Mouse (Mus musculus) kidney, adult 2 months (tissue): Measurements from ENCODE around the gene Fthl17c. TPM values are rescaled to one million over a fixed set of nuclear protein-coding genes. Genes with fewer than 3 reads are reported as not detected.

Experiments used
- DNase-seq: peaks from one replicate; pipeline ENCODE4 v3.0.0; 2021
- H3K27ac ChIP-seq: fragments of 200-500 bp; 2 replicates; pipeline ENCODE4 v1.5.1; 2012; ENCODE audit warnings: low read depth, low read length, control low read depth, inconsistent platforms; ENCODE audit not compliant: insufficient read depth
- H3K27me3 ChIP-seq: fragments of 200-500 bp; replicated peaks from 2 replicates; pipeline ENCODE4 v1.6.1; 2012; ENCODE audit warnings: mild to moderate bottlenecking, moderate library complexity, low read length, inconsistent platforms; ENCODE audit not compliant: control insufficient read depth, insufficient read depth
- H3K36me3 ChIP-seq: fragments of 200-500 bp; 2 replicates; pipeline ENCODE4 v1.6.1; 2012; ENCODE audit warnings: mild to moderate bottlenecking, moderate library complexity, low read length, inconsistent platforms; ENCODE audit not compliant: control insufficient read depth, insufficient read depth
- H3K4me1 ChIP-seq: fragments of 200-500 bp; 2 replicates; pipeline ENCODE4 v1.6.1; 2011; ENCODE audit warnings: low read length; ENCODE audit not compliant: control insufficient read depth, insufficient read depth
- H3K4me3 ChIP-seq: fragments of 200-500 bp; 2 replicates; pipeline ENCODE4 v1.5.1; 2011; ENCODE audit warnings: mild to moderate bottlenecking, low read depth, low read length, control low read depth; ENCODE audit not compliant: insufficient read depth
- CTCF ChIP-seq: fragments of 200-500 bp; conservative IDR thresholded peaks from 2 replicates; pipeline ENCODE4 v1.5.1; 2011; ENCODE audit warnings: low read depth, mild to moderate bottlenecking, control low read depth, low read length, moderate library complexity, mixed read lengths; ENCODE audit not compliant: insufficient read depth, insufficient read length
- POLR2A ChIP-seq: fragments of 200-500 bp; IDR thresholded peaks from one replicate; pipeline ENCODE4 v1.6.1; 2011; ENCODE audit warnings: low read depth, low read length, control low read depth
- WGBS: fragments of 180-500 bp; shearing (Covaris S2); methylation state at CpG from one replicate; pipeline ENCODE4 v1.1.7; 2018; 5-methylcytosine and 5-hydroxymethylcytosine counted together
- polyA plus RNA-seq: library from polyadenylated mRNA; depleted of rRNA; stranded (reverse); fragments of >200 nt; gene quantifications from 2 replicates; pipeline ENCODE4 v1.2.3, GENCODE M21; 2012; rRNA removed

The Fthl17c gene
- polyA plus RNA-seq, 1 experiment, result not detected

DNA sequence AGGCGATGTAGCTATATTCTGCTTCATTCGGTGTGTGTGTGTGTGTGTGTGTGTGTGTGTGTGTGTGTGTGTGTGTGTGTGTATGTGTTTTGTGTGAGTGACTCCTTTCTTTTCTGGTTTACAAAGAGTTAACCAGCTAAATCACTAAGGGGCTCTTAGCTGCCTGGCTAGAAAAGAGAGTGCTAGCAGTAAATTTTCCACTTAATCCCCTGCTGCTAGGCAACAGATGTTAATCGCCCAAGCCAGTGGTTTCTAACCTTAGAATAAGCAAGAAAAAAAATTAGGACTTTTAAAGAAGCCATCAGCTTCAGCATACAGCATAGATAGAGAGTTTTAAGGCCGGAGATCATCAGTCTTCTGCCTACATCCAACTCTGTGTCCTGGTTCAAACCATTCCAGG is 49.1 kb downstream of the Fthl17c start:
- H3K27ac ChIP-seq, result no peak overlapping the region
- WGBS, result 15% methylated on average over 4 of the region's 4 CpGs
- no peak for TF ChIP-seq POLR2A
- TF ChIP-seq CTCF, result no peak
- no peaks in the 10 kb centered on the region for H3K36me3 ChIP-seq
- no peak for DNase-seq
- H3K4me1 ChIP-seq, result no peaks in the 10 kb centered on the region
- no peak overlapping the region for H3K4me3 ChIP-seq
- no peaks in the 10 kb centered on the region for H3K27me3 ChIP-seq

Other genes with a start within 250 kb of the Fthl17c start
- not detected in 2 replicates for gene Ssx9, start 228.1 kb downstream of the Fthl17c start, polyA plus RNA-seq
- gene Ssxb5, start 172.9 kb downstream of the Fthl17c start, polyA plus RNA-seq, result not detected in 2 replicates
- gene Gm6592, start 132.6 kb downstream of the Fthl17c start, polyA plus RNA-seq, result not detected in 2 replicates
- gene Gm5751, start 102.3 kb downstream of the Fthl17c start, polyA plus RNA-seq, result not detected in 2 replicates
- 0.97 and 1.1 TPM in 2 replicates for gene B630019K06Rik, start 84.2 kb downstream of the Fthl17c start, polyA plus RNA-seq
- not detected in 2 replicates for gene Fthl17b, start 13.6 kb downstream of the Fthl17c start, polyA plus RNA-seq
- not detected in 2 replicates for gene Fthl17d, start 10.2 kb upstream of the Fthl17c start, polyA plus RNA-seq
- gene Fthl17e, start 56.9 kb upstream of the Fthl17c start, polyA plus RNA-seq, result not detected in 2 replicates
- gene Fthl17f, start 86.5 kb upstream of the Fthl17c start, polyA plus RNA-seq, result not detected in 2 replicates
- gene 4930402K13Rik, start 128.0 kb upstream of the Fthl17c start, polyA plus RNA-seq, result not detected in 2 replicates
- gene Lancl3, start 223.3 kb upstream of the Fthl17c start, polyA plus RNA-seq, result 0.50 and 0.72 TPM in 2 replicates